Mouse (Mus musculus) gastrocnemius, postnatal 10 days (tissue): ENCODE data around the gene Nudt16. TPM values are rescaled to one million over a fixed set of nuclear protein-coding genes. Genes with fewer than 3 reads are reported as not detected.
"Not testable (repeated sequence)": the region's sequence is repeated elsewhere in the genome, so short reads cannot be mapped to it uniquely, and the experiment has no call there.

ENCODE experiments used
- DNase-seq: peaks from one replicate; pipeline ENCODE4 v3.0.0; 2021; ENCODE audit warnings: mixed read lengths
- long read RNA-seq, 2 experiments: library from polyadenylated mRNA; stranded (forward); transcript quantifications; one replicate each; pipeline ENCODE4 v2.0.0; 2021
- total RNA-seq, 2 experiments: library from RNA; stranded (reverse); gene quantifications; 2 replicates each; pipeline ENCODE4 v1.2.3; 2021

Nudt16 gene
- total RNA-seq: 1 to 10 TPM; 7.0 to 7.6 TPM
- long read RNA-seq, experiment 1, transcript Nudt16-201 (3 exons, 1,631 nt): major isoform, 11 of 11 reads
- long read RNA-seq, experiment 1, partial matches to known transcripts: 0 of 11 reads
- long read RNA-seq, experiment 1, other reads (novel, unspliced or antisense): 0 of 11 reads
- long read RNA-seq, experiment 2, transcript Nudt16-201 (3 exons, 1,631 nt): major isoform, 13 of 13 reads
- long read RNA-seq, experiment 2, partial matches to known transcripts: 0 of 13 reads
- long read RNA-seq, experiment 2, other reads (novel, unspliced or antisense): 0 of 13 reads

GRCm38 (mm10) chr9:105131253-105132001 lies at the start of gene Nudt16:
Gene Nudt16 (minus strand): TSS chr9:105131824.
- DNase-seq: peak; percentile 83

- no peak for DNase-seq
Measured at GRCm38 (mm10) chr9:105144992-105145391, 13.4 kb upstream of the Nudt16 start, which contains the start of gene 1700080E11Rik. Gene 1700080E11Rik (minus strand): TSS chr9:105145092.

GRCm38 (mm10) chr9:105139204-105139603 lies 7.6 kb upstream of the Nudt16 start:
- no peak for DNase-seq

GRCm38 (mm10) chr9:105136404-105136803 lies 4.8 kb upstream of the Nudt16 start:
- DNase-seq: no peak

- DNase-seq: no peak
Measured at GRCm38 (mm10) chr9:105134536-105134935, 2.9 kb upstream of the Nudt16 start.

- no peak for DNase-seq
Measured at GRCm38 (mm10) chr9:105132002-105132367, 361 bp upstream of the Nudt16 start.

- no peak for DNase-seq
Measured at GRCm38 (mm10) chr9:105130331-105130730, 1.3 kb downstream of the Nudt16 start.

GRCm38 (mm10) chr9:105125206-105125605 lies 6.4 kb downstream of the Nudt16 start:
- not testable (repeated sequence) for DNase-seq

- no peak for DNase-seq
Measured at GRCm38 (mm10) chr9:105103893-105104292, 27.7 kb downstream of the Nudt16 start.

GRCm38 (mm10) chr9:105101911-105102310 lies 29.7 kb downstream of the Nudt16 start:
- DNase-seq: no peak

GRCm38 (mm10) chr9:105100807-105101570 lies 30.6 kb downstream of the Nudt16 start:
- DNase-seq: no peak

GRCm38 (mm10) chr9:105080246-105080645 lies 51.4 kb downstream of the Nudt16 start:
- DNase-seq: no peak

Other genes with a start within 250 kb of the Nudt16 start
- gene Mrpl3, start 78.6 kb downstream of the Nudt16 start, total RNA-seq: 10 to 100 TPM; 91.1 to 95.9 TPM
- gene 1700080E11Rik, start 13.3 kb upstream of the Nudt16 start, total RNA-seq: not detected